Mouse (Mus musculus): ENCODE measurements around the gene Sppl2c. TPM values are rescaled to one million over a fixed set of nuclear protein-coding genes. Genes with fewer than 3 reads are reported as not detected.
A peak's percentile ranks its signal among the peaks of the same experiment; 100 is the strongest.

Sppl2c gene
- total and polyA plus RNA-seq, 3 experiments, result not detected

DNA sequence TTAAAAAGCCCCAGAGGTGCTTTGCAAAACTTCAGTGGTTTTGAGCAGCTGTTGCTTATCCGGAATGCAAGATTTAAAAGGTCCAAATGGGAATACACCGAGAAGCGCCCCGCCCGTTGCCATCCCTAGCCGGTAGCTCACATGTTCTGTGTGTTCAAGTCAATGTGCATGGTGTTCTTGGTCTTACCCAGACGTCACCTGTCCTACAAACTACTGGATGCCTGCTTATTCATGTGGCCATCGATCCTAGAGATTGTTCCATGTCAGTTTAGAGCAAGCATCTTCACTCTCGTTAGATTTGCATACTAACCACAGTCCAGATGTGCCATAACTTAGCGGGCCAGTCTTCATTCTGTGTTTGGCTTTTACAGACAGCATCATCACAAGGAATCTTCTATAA is 21.9 kb upstream of the Sppl2c start:
- H3K27me3 ChIP-seq (replicated peaks), result no peaks in the 10 kb centered on the region
- in situ Hi-C loops (cut with MboI; ENCODE audit: low pct_ligation_motif_present, low pct_unique_long_range_greater_than_20kb, low sequenced_read_pairs) (loop anchor here (5.0 kb wide), 1 partner anchor 152 kb away; no protein-coding TSS in a partner anchor), dilution Hi-C loops (cut with MboI; ENCODE audit: extremely low pct_ligation_motif_present, extremely low pct_unique_long_range_greater_than_20kb, low sequenced_read_pairs) (no loop called here)

GRCm38 (mm10) chr11:104171281-104171781 is 14.8 kb upstream of the Sppl2c start:
- Histone ChIP-seq H3K27me3 (replicated peaks) (peaks cover 33% of the 10 kb centered on the region), H3K79me2 (replicated peaks; ENCODE audit: control insufficient read depth, extremely low read depth, insufficient read depth, poor library complexity, severe bottlenecking) (no peaks in the 10 kb centered on the region), H3K4me2 (ENCODE audit: insufficient read depth, low read depth, poor library complexity, severe bottlenecking) (no peak overlapping the region), H3K9ac (ENCODE audit: insufficient read depth, low read depth) (no peak overlapping the region), H3K4me1 (ENCODE audit: control insufficient read depth in 1 of 2, insufficient read depth in 2 of 2) (peaks cover 5 to 6% of the 10 kb centered on the region in 2 experiments), H3K36me3 (replicated peaks in 1 of 2; ENCODE audit: control insufficient read depth in 1 of 2, insufficient read depth in 1 of 2, low read length in 1 of 2) (no peaks in the 10 kb centered on the region), H3K9me3 (replicated peaks; ENCODE audit: low read length) (no peaks in the 10 kb centered on the region), H3K27ac (ENCODE audit: insufficient read depth, low read depth) (no peak overlapping the region), H3K4me3 (replicated peaks in 1 of 3; ENCODE audit: low read depth in 2 of 3, low read length in 2 of 3, poor library complexity in 1 of 3) (no peak overlapping the region)
- in situ Hi-C loops (cut with MboI; ENCODE audit: low pct_ligation_motif_present, low pct_unique_long_range_greater_than_20kb, low sequenced_read_pairs), result no loop called here
- dilution Hi-C loops (cut with MboI; ENCODE audit: extremely low pct_ligation_motif_present, extremely low pct_unique_long_range_greater_than_20kb, low sequenced_read_pairs), result no loop called here
- peak; percentile 74 for DNase-seq (ENCODE audit: extremely low read depth)
- TF ChIP-seq USF2 (conservative IDR thresholded peaks at IDR 0.05; ENCODE audit: low read depth, low read length) (no peak), IRF4 (IDR thresholded peaks at IDR 0.05; ENCODE audit: low read depth, low read length) (peak; percentile 51), MAFK (IDR thresholded peaks at IDR 0.05; ENCODE audit: insufficient replicate concordance, low read length) (0 out of 2 replicates have a peak, but pooled peaks have one; percentile 43), USF1 (IDR thresholded peaks at IDR 0.05; ENCODE audit: low read depth, low read length) (no peak), MAZ (IDR thresholded peaks at IDR 0.05; ENCODE audit: low read depth, low read length) (0 out of 2 replicates have a peak, but pooled peaks have one; percentile 57), KAT2A (IDR thresholded peaks at IDR 0.05; ENCODE audit: insufficient replicate concordance, low read length) (no peak), GABPA (IDR thresholded peaks at IDR 0.05; ENCODE audit: insufficient replicate concordance, low read depth, low read length) (no peak), EP300 (IDR thresholded peaks at IDR 0.05; ENCODE audit: low read length) (no peak), JUND (conservative IDR thresholded peaks at IDR 0.05; ENCODE audit: low read depth, low read length) (no peak), ZKSCAN1 (IDR thresholded peaks at IDR 0.05; ENCODE audit: borderline replicate concordance, low read depth, low read length) (no peak), HCFC1 (IDR thresholded peaks at IDR 0.05; ENCODE audit: low read depth, low read length) (no peak), NELFE (IDR thresholded peaks at IDR 0.05; ENCODE audit: low read depth, low read length) (peak; percentile 55; the same call in 1 of the 2 replicates), TBP (conservative IDR thresholded peaks at IDR 0.05; ENCODE audit: low read depth, low read length) (no peak), ZC3H11A (IDR thresholded peaks at IDR 0.05; ENCODE audit: low read depth, low read length) (peak; percentile 99), UBTF (IDR thresholded peaks at IDR 0.05; ENCODE audit: low read depth, low read length) (no peak), PAX5 (IDR thresholded peaks at IDR 0.05; ENCODE audit: low read length) (no peak), SIN3A (IDR thresholded peaks at IDR 0.05; ENCODE audit: low read length) (0 out of 2 replicates have a peak, but pooled peaks have one; percentile 52), TCF12 (IDR thresholded peaks at IDR 0.05; ENCODE audit: low read depth, low read length) (0 out of 2 replicates have a peak, but pooled peaks have one; percentile 21), CHD2 (IDR thresholded peaks at IDR 0.05; ENCODE audit: low read length) (no peak), MXI1 (IDR thresholded peaks at IDR 0.05; ENCODE audit: low read depth, low read length) (0 out of 2 replicates have a peak, but pooled peaks have one; percentile 13), CTCF (conservative IDR thresholded peaks at IDR 0.05 in 1 of 2, IDR thresholded peaks at IDR 0.05 in 1 of 2; ENCODE audit: low read depth in 2 of 2, low read length in 2 of 2) (peak; percentile 95 to 99), RAD21 (IDR thresholded peaks at IDR 0.05; ENCODE audit: low read depth, low read length) (peak; percentile 97), ETS1 (conservative IDR thresholded peaks at IDR 0.05; ENCODE audit: low read depth, low read length) (no peak)

More for the DNA sequence above, 21.9 kb upstream of the Sppl2c start:
- no peaks in the 10 kb centered on the region for H3K36me3 ChIP-seq (replicated peaks in 1 of 2; ENCODE audit: control insufficient read depth in 1 of 2, insufficient read depth in 1 of 2, low read length in 1 of 2)
- peak; percentile 75 for DNase-seq (ENCODE audit: extremely low read depth)
- H3K27ac ChIP-seq (ENCODE audit: insufficient read depth, low read depth), result no peak overlapping the region
- peak overlapping the region; percentile 86 for H3K4me2 ChIP-seq (ENCODE audit: insufficient read depth, low read depth, poor library complexity, severe bottlenecking)
- H3K4me3 ChIP-seq (replicated peaks in 1 of 3; ENCODE audit: low read depth in 2 of 3, low read length in 2 of 3, poor library complexity in 1 of 3), result no peak overlapping the region
- no peak overlapping the region for H3K9ac ChIP-seq (ENCODE audit: insufficient read depth, low read depth)
- H3K79me2 ChIP-seq (replicated peaks; ENCODE audit: control insufficient read depth, extremely low read depth, insufficient read depth, poor library complexity, severe bottlenecking), result no peaks in the 10 kb centered on the region
- TF ChIP-seq NRF1 (IDR thresholded peaks at IDR 0.05; ENCODE audit: low read depth, low read length) (0 out of 2 replicates have a peak, but pooled peaks have one; percentile 7), MAZ (IDR thresholded peaks at IDR 0.05; ENCODE audit: low read depth, low read length) (peak; percentile 70), MEF2A (IDR thresholded peaks at IDR 0.05; ENCODE audit: borderline replicate concordance, low read depth, low read length) (peak; percentile 68; the same call in 1 of the 2 replicates), ZNF384 (IDR thresholded peaks at IDR 0.05; ENCODE audit: low read depth, low read length) (no peak), SIN3A (IDR thresholded peaks at IDR 0.05; ENCODE audit: low read length) (peak; percentile 61; the same call in 1 of the 2 replicates), EP300 (IDR thresholded peaks at IDR 0.05; ENCODE audit: low read length) (peak; percentile 91), CHD2 (IDR thresholded peaks at IDR 0.05; ENCODE audit: low read length) (no peak), ETS1 (conservative IDR thresholded peaks at IDR 0.05; ENCODE audit: low read depth, low read length) (peak; percentile 63), MAFK (IDR thresholded peaks at IDR 0.05; ENCODE audit: insufficient replicate concordance, low read length) (0 out of 2 replicates have a peak, but pooled peaks have one; percentile 23), GABPA (IDR thresholded peaks at IDR 0.05; ENCODE audit: insufficient replicate concordance, low read depth, low read length) (no peak), MXI1 (IDR thresholded peaks at IDR 0.05; ENCODE audit: low read depth, low read length) (peak; percentile 66; the same call in 1 of the 2 replicates), BHLHE40 (IDR thresholded peaks at IDR 0.05; ENCODE audit: low read depth, low read length) (peak; percentile 70), RCOR1 (conservative IDR thresholded peaks at IDR 0.05; ENCODE audit: low read depth, low read length) (peak; percentile 86), MAX (IDR thresholded peaks at IDR 0.05; ENCODE audit: low read length) (peak; percentile 85), PAX5 (IDR thresholded peaks at IDR 0.05; ENCODE audit: low read length) (no peak), JUND (conservative IDR thresholded peaks at IDR 0.05; ENCODE audit: low read depth, low read length) (0 out of 2 replicates have a peak, but pooled peaks have one; percentile 44), SMC3 (IDR thresholded peaks at IDR 0.05; ENCODE audit: low read depth, low read length) (peak; percentile 15; the same call in 1 of the 2 replicates), MYC (IDR thresholded peaks at IDR 0.05; ENCODE audit: low read depth, low read length) (peak; percentile 72), IRF4 (IDR thresholded peaks at IDR 0.05; ENCODE audit: low read depth, low read length) (peak; percentile 57; the same call in 1 of the 2 replicates), TCF12 (IDR thresholded peaks at IDR 0.05; ENCODE audit: low read depth, low read length) (peak; percentile 74), HCFC1 (IDR thresholded peaks at IDR 0.05; ENCODE audit: low read depth, low read length) (peak; percentile 18; the same call in 1 of the 2 replicates)
- no peaks in the 10 kb centered on the region for H3K9me3 ChIP-seq (replicated peaks; ENCODE audit: low read length)
- peaks cover 20 to 64% of the 10 kb centered on the region in 2 experiments for H3K4me1 ChIP-seq (ENCODE audit: control insufficient read depth in 1 of 2, insufficient read depth in 2 of 2)
